Mouse (Mus musculus): ENCODE data around the gene Slc15a3. TPM values are rescaled to one million over a fixed set of nuclear protein-coding genes. Genes with fewer than 3 reads are reported as not detected.

Slc15a3 gene
- total RNA-seq (2014; fragmentation: Nextera tagmentation): not detected in 2 replicates
- total RNA-seq (2017): under 0.01 and 0.05 TPM in 2 replicates
- polyA plus RNA-seq (2012): 0.01 and 0.02 TPM in 2 replicates

DNA sequence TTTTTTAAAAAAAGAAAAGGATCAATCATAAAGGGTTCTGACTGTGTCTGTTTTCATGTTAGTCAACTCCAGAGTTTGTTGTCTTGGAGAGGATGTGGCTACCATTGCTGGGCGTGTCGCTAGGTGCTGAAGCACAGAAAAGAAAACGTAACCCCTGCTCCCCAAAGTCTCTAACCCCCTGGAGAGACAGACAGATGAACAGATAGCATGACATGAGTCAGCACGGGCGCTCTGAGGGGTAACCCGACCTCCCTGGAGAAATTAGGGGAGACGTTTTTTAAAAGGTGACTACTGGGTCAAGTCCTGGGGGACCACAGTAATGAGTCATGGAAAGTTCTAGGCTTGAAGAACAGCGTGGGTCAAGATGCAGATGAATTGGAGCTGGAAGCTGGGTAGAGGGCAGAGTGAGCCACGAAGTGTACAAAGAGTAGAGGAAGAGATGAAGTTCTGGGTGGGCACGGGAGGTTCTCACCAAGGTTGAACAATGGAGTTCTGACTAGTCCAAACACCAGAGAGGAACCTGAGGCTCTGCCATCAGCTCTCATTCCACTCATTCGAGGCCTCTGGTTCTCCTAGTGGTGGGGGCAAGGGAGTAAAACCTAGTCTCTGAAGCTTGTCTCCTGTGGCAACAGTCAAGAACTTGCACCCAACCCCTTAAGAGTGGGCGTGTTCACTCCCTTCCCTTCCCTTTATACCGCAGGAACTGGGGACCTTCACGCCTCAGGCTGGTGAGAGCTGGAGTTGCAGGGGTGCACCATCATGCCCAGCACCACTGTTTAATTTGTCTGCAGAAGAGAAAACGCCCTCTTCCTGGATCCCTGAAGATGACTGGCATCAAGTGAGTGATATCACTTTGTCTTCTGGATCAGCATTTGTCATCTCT is at the start of gene Slc15a3:
Gene Slc15a3 (plus strand): TSS at position 718 of the 883 bp plus-strand sequence.
- H3K4me3 ChIP-seq (ENCODE audit: low read depth, low read length): no peak within 1 kb of the TSS
- DNase-seq (ENCODE audit: low spot score) (no peak), ATAC-seq (ENCODE audit: extremely low read depth, insufficient number of reproducible peaks, low FRiP score, poor library complexity, severe bottlenecking) (no peak)
- H3K9me3 ChIP-seq (replicated peaks): no peaks in the 10 kb centered on the region
- no peaks in the 10 kb centered on the region for H3K36me3 ChIP-seq (replicated peaks)
- H3K4me1 ChIP-seq (ENCODE audit: insufficient read depth, low read depth, low read length): no peaks in the 10 kb centered on the region; the same call in 1 of the 2 replicates
- no peak for TF ChIP-seq CTCF (IDR thresholded peaks at IDR 0.05; ENCODE audit: low read depth, low read length)
- no peak for TF ChIP-seq TAL1 (conservative IDR thresholded peaks at IDR 0.05; ENCODE audit: low read depth, low read length)
- no peak for TF ChIP-seq GATA1 (IDR thresholded peaks at IDR 0.05; ENCODE audit: borderline replicate concordance, low read length)
- TF ChIP-seq POLR2AphosphoS5 (IDR thresholded peaks at IDR 0.05; ENCODE audit: insufficient replicate concordance, low read depth, low read length): no peak
- no peak for TF ChIP-seq GATA2 (IDR thresholded peaks at IDR 0.05; ENCODE audit: borderline replicate concordance, low read depth, low read length)
- peaks cover 9% of the 10 kb centered on the region for H3K27me3 ChIP-seq (ENCODE audit: insufficient read depth, low read length)

DNA sequence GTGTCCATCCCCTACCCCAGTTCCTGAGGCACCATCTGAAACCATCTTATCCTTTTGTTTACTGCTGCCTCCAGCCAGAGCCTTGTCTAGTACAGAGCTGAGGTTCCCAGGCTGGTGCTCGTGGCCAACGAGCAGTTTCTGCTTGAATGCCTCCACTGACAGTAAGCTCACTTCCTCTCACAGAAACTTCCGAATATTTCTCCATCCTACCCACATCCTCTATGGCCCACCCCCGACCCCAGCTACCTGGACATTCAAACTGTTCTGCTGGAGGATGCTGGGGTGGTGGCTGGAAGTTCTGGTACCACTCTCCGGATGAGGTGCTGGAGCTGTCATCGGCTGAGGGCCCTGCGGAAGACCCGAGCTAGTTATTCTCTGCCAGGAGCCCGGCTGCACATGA is 49.2 kb upstream of the Slc15a3 start:
- no peak for ATAC-seq (ENCODE audit: extremely low read depth, insufficient number of reproducible peaks, low FRiP score, poor library complexity, severe bottlenecking)
- no peaks in the 10 kb centered on the region for H3K4me1 ChIP-seq (ENCODE audit: insufficient read depth, low read depth, low read length)
- TF ChIP-seq CTCF (IDR thresholded peaks at IDR 0.05; ENCODE audit: low read depth, low read length): no peak
- no peak for TF ChIP-seq GATA2 (IDR thresholded peaks at IDR 0.05; ENCODE audit: borderline replicate concordance, low read depth, low read length)
- TF ChIP-seq POLR2AphosphoS5 (IDR thresholded peaks at IDR 0.05; ENCODE audit: insufficient replicate concordance, low read depth, low read length): no peak

DNA sequence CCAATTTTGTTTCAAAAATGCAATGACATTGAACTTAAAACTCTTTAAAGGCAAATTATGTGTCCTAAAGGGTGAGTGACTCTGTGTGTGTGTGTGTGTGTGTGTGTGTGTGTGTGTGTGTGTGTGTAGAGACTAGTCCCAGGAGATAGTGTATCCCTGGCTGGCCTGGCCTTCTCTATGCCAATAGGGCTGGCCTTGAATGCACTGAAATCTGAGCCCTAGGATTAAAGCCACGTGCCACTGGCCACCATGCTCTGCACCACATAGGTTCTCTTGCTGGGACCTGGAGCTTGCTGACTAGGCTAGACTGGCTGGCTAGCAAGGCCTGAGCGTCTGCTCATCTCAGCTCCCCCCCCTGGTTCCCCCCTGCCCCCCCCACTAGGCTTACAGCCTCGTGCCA is 46.5 kb upstream of the Slc15a3 start:
- no peak for ATAC-seq (ENCODE audit: extremely low read depth, insufficient number of reproducible peaks, low FRiP score, poor library complexity, severe bottlenecking)

More for the DNA sequence above, 49.2 kb upstream of the Slc15a3 start:
- Histone ChIP-seq H3K4me3 (ENCODE audit: low read depth, low read length) (no peak overlapping the region), H3K36me3 (replicated peaks) (no peaks in the 10 kb centered on the region), H3K27me3 (ENCODE audit: insufficient read depth, low read length) (peaks cover 13% of the 10 kb centered on the region; the same call in 1 of the 2 replicates), H3K9me3 (replicated peaks) (no peaks in the 10 kb centered on the region)
- no peak for DNase-seq (ENCODE audit: low spot score)

DNA sequence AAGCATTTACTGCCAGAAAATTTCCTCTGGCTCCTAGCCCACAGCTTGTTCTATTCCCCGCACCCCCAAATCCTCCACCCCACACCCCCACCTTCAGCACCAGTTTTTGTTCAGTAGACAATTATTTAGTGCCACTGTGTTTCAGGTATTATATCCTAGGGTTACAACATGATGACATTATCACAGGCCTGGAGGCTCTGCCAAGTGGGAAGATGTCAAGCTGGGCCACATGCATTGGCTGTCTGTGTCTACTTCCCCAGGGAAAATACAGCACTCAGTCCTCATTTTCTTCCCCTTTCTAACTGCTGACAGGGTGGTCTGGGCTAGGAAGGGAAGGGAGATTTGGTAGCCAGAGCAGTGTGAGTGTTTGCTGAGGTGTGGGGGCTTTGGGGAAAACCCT is 44.6 kb upstream of the Slc15a3 start:
- ATAC-seq (ENCODE audit: extremely low read depth, insufficient number of reproducible peaks, low FRiP score, poor library complexity, severe bottlenecking) (no peak), DNase-seq (ENCODE audit: low spot score) (no peak)
- peaks cover 17% of the 10 kb centered on the region; the same call in 1 of the 2 replicates for H3K27me3 ChIP-seq (ENCODE audit: insufficient read depth, low read length)
- H3K4me1 ChIP-seq (ENCODE audit: insufficient read depth, low read depth, low read length): peaks cover 4% of the 10 kb centered on the region; the same call in 1 of the 2 replicates
- H3K36me3 ChIP-seq (replicated peaks): no peaks in the 10 kb centered on the region
- no peak overlapping the region for H3K4me3 ChIP-seq (ENCODE audit: low read depth, low read length)
- no peak for TF ChIP-seq CTCF (IDR thresholded peaks at IDR 0.05; ENCODE audit: low read depth, low read length)
- TF ChIP-seq GATA1 (IDR thresholded peaks at IDR 0.05; ENCODE audit: borderline replicate concordance, low read length): no peak
- no peak for TF ChIP-seq TAL1 (conservative IDR thresholded peaks at IDR 0.05; ENCODE audit: low read depth, low read length)
- TF ChIP-seq GATA2 (IDR thresholded peaks at IDR 0.05; ENCODE audit: borderline replicate concordance, low read depth, low read length): no peak
- no peaks in the 10 kb centered on the region for H3K9me3 ChIP-seq (replicated peaks)

More for the DNA sequence above, 46.5 kb upstream of the Slc15a3 start:
- H3K4me3 ChIP-seq (ENCODE audit: low read depth, low read length): no peak overlapping the region
- no peak for DNase-seq (ENCODE audit: low spot score)
- peaks cover 14% of the 10 kb centered on the region; the same call in 1 of the 2 replicates for H3K27me3 ChIP-seq (ENCODE audit: insufficient read depth, low read length)
- TF ChIP-seq POLR2AphosphoS5 (IDR thresholded peaks at IDR 0.05; ENCODE audit: insufficient replicate concordance, low read depth, low read length) (no peak), CTCF (IDR thresholded peaks at IDR 0.05; ENCODE audit: low read depth, low read length) (no peak), TAL1 (conservative IDR thresholded peaks at IDR 0.05; ENCODE audit: low read depth, low read length) (no peak), GATA2 (IDR thresholded peaks at IDR 0.05; ENCODE audit: borderline replicate concordance, low read depth, low read length) (no peak), GATA1 (IDR thresholded peaks at IDR 0.05; ENCODE audit: borderline replicate concordance, low read length) (no peak)
- H3K9me3 ChIP-seq (replicated peaks): no peaks in the 10 kb centered on the region
- H3K36me3 ChIP-seq (replicated peaks): no peaks in the 10 kb centered on the region
- no peaks in the 10 kb centered on the region for H3K4me1 ChIP-seq (ENCODE audit: insufficient read depth, low read depth, low read length)

DNA sequence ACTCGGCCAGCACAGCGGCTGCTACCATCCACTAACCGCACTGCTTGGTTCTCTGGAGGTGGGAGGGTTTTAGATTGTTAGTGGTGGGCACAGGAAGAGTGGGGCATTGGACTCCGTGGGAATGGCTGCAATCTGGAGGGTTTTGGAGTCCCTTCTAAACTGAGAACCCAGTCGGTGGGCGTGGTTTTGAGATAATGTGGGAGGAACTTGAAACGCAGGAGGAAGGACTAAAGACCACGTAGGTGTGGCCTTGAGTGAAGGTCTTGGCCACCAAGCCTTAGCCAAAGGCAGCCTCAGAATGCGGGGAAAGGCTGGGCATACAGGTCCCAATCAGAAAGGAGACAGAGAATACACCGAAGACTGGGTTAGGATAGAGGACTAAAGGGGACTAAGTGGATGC is 41.0 kb upstream of the Slc15a3 start:
- Histone ChIP-seq H3K27me3 (ENCODE audit: insufficient read depth, low read length) (peaks cover 17% of the 10 kb centered on the region), H3K9me3 (replicated peaks) (no peaks in the 10 kb centered on the region)
- no peak for TF ChIP-seq POLR2AphosphoS5 (IDR thresholded peaks at IDR 0.05; ENCODE audit: insufficient replicate concordance, low read depth, low read length)
- no peak for TF ChIP-seq TAL1 (conservative IDR thresholded peaks at IDR 0.05; ENCODE audit: low read depth, low read length)
- TF ChIP-seq GATA2 (IDR thresholded peaks at IDR 0.05; ENCODE audit: borderline replicate concordance, low read depth, low read length): no peak
- no peak for TF ChIP-seq CTCF (IDR thresholded peaks at IDR 0.05; ENCODE audit: low read depth, low read length)
- TF ChIP-seq GATA1 (IDR thresholded peaks at IDR 0.05; ENCODE audit: borderline replicate concordance, low read length): no peak

DNA sequence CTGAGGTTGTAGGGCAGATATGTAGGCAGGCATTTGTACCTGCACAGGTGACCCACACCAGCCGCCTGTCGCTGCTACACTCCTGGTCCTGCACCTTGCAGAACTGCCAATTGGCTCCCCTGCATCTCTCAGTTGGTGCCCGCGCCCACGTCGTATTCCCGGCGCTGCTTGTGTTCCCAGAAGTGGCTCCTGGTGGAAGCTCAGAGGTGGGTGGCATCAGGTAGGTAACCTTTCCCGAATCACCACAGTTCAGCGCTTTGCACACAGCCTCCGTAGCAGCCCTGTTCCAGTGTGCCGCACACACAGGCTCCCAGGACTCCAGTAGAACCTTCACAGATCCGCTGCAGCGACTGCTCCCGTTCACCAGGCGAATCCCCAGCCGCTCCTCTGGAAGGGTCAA is 40.4 kb upstream of the Slc15a3 start:
- Histone ChIP-seq H3K36me3 (replicated peaks) (no peaks in the 10 kb centered on the region), H3K27me3 (ENCODE audit: insufficient read depth, low read length) (peaks cover 17% of the 10 kb centered on the region), H3K9me3 (replicated peaks) (no peaks in the 10 kb centered on the region), H3K4me1 (ENCODE audit: insufficient read depth, low read depth, low read length) (peaks cover 4% of the 10 kb centered on the region; the same call in 1 of the 2 replicates), H3K4me3 (ENCODE audit: low read depth, low read length) (no peak overlapping the region)
- ATAC-seq (ENCODE audit: extremely low read depth, insufficient number of reproducible peaks, low FRiP score, poor library complexity, severe bottlenecking) (no peak), DNase-seq (ENCODE audit: low spot score) (no peak)
- TF ChIP-seq GATA2 (IDR thresholded peaks at IDR 0.05; ENCODE audit: borderline replicate concordance, low read depth, low read length) (no peak), CTCF (IDR thresholded peaks at IDR 0.05; ENCODE audit: low read depth, low read length) (no peak), POLR2AphosphoS5 (IDR thresholded peaks at IDR 0.05; ENCODE audit: insufficient replicate concordance, low read depth, low read length) (no peak), GATA1 (IDR thresholded peaks at IDR 0.05; ENCODE audit: borderline replicate concordance, low read length) (no peak), TAL1 (conservative IDR thresholded peaks at IDR 0.05; ENCODE audit: low read depth, low read length) (no peak)

More for the DNA sequence above, 41.0 kb upstream of the Slc15a3 start:
- no peaks in the 10 kb centered on the region for H3K36me3 ChIP-seq (replicated peaks)
- no peak for ATAC-seq (ENCODE audit: extremely low read depth, insufficient number of reproducible peaks, low FRiP score, poor library complexity, severe bottlenecking)
- H3K4me1 ChIP-seq (ENCODE audit: insufficient read depth, low read depth, low read length): peaks cover 4% of the 10 kb centered on the region; the same call in 1 of the 2 replicates
- no peak overlapping the region for H3K4me3 ChIP-seq (ENCODE audit: low read depth, low read length)
- DNase-seq (ENCODE audit: low spot score): no peak

Data from G1E (cell line).